Mouse (Mus musculus): ENCODE data around the gene Atp6v1g1. TPM values are rescaled to one million over a fixed set of nuclear protein-coding genes. Genes with fewer than 3 reads are reported as not detected.

Atp6v1g1 gene
- polyA plus RNA-seq, 1 experiment: 41.5 TPM

GRCm38 (mm10) chr4:63559127-63559697, 14.6 kb downstream of the Atp6v1g1 start:
- no peaks in the 10 kb centered on the region for H3K36me3 ChIP-seq (ENCODE audit: control insufficient read depth, insufficient read depth, low read length)
- H3K4me3 ChIP-seq (ENCODE audit: control insufficient read depth, insufficient read depth, low read length): peak overlapping the region; percentile 80
- H3K27me3 ChIP-seq (ENCODE audit: control insufficient read depth, insufficient read depth, low read length): no peaks in the 10 kb centered on the region
- no peak for TF ChIP-seq POLR2A (IDR thresholded peaks at IDR 0.05; ENCODE audit: control insufficient read depth, extremely low read depth, insufficient read depth, low read length, poor library complexity)
- no peak for TF ChIP-seq CTCF (IDR thresholded peaks at IDR 0.05; ENCODE audit: borderline replicate concordance, control insufficient read depth, extremely low read depth, insufficient read depth, low read length, poor library complexity)
- H3K27ac ChIP-seq (ENCODE audit: control insufficient read depth, insufficient read depth, low read length): no peak overlapping the region
- 29% methylated on average over 9 of the region's 9 CpGs for WGBS
- peak; percentile 18 for DNase-seq
- H3K4me1 ChIP-seq (replicated peaks; ENCODE audit: control insufficient read depth, insufficient read depth, low read length): peaks cover 49% of the 10 kb centered on the region

GRCm38 (mm10) chr4:63560079-63560478, 15.5 kb downstream of the Atp6v1g1 start:
- TF ChIP-seq CTCF (IDR thresholded peaks at IDR 0.05; ENCODE audit: borderline replicate concordance, control insufficient read depth, extremely low read depth, insufficient read depth, low read length, poor library complexity) (no peak), POLR2A (IDR thresholded peaks at IDR 0.05; ENCODE audit: control insufficient read depth, extremely low read depth, insufficient read depth, low read length, poor library complexity) (no peak)
- Histone ChIP-seq H3K4me3 (ENCODE audit: control insufficient read depth, insufficient read depth, low read length) (no peak overlapping the region), H3K27me3 (ENCODE audit: control insufficient read depth, insufficient read depth, low read length) (no peaks in the 10 kb centered on the region), H3K36me3 (ENCODE audit: control insufficient read depth, insufficient read depth, low read length) (no peaks in the 10 kb centered on the region), H3K4me1 (replicated peaks; ENCODE audit: control insufficient read depth, insufficient read depth, low read length) (peaks cover 49% of the 10 kb centered on the region), H3K27ac (ENCODE audit: control insufficient read depth, insufficient read depth, low read length) (no peak overlapping the region)
- peak; percentile 44 for DNase-seq
- WGBS: 40% methylated on average over 8 of the region's 8 CpGs

GRCm38 (mm10) chr4:63561861-63562675, 17.5 kb downstream of the Atp6v1g1 start:
- Histone ChIP-seq H3K4me3 (ENCODE audit: control insufficient read depth, insufficient read depth, low read length) (peak overlapping the region; percentile 21; the same call in 1 of the 2 replicates), H3K27me3 (ENCODE audit: control insufficient read depth, insufficient read depth, low read length) (no peaks in the 10 kb centered on the region), H3K4me1 (replicated peaks; ENCODE audit: control insufficient read depth, insufficient read depth, low read length) (peaks cover 44% of the 10 kb centered on the region), H3K27ac (ENCODE audit: control insufficient read depth, insufficient read depth, low read length) (peak overlapping the region; percentile 88), H3K36me3 (ENCODE audit: control insufficient read depth, insufficient read depth, low read length) (no peaks in the 10 kb centered on the region)
- no peak for TF ChIP-seq CTCF (IDR thresholded peaks at IDR 0.05; ENCODE audit: borderline replicate concordance, control insufficient read depth, extremely low read depth, insufficient read depth, low read length, poor library complexity)
- no peak for TF ChIP-seq POLR2A (IDR thresholded peaks at IDR 0.05; ENCODE audit: control insufficient read depth, extremely low read depth, insufficient read depth, low read length, poor library complexity)
- peak; percentile 68 for DNase-seq
- WGBS: 12% methylated on average over 7 of the region's 7 CpGs

GRCm38 (mm10) chr4:63562742-63563141, 18.2 kb downstream of the Atp6v1g1 start:
- WGBS: 72% methylated on average over 4 of the region's 4 CpGs
- peak; percentile 31 for DNase-seq
- Histone ChIP-seq H3K36me3 (ENCODE audit: control insufficient read depth, insufficient read depth, low read length) (no peaks in the 10 kb centered on the region), H3K27ac (ENCODE audit: control insufficient read depth, insufficient read depth, low read length) (peak overlapping the region; percentile 88), H3K4me1 (replicated peaks; ENCODE audit: control insufficient read depth, insufficient read depth, low read length) (peaks cover 37% of the 10 kb centered on the region), H3K27me3 (ENCODE audit: control insufficient read depth, insufficient read depth, low read length) (no peaks in the 10 kb centered on the region), H3K4me3 (ENCODE audit: control insufficient read depth, insufficient read depth, low read length) (no peak overlapping the region)
- TF ChIP-seq CTCF (IDR thresholded peaks at IDR 0.05; ENCODE audit: borderline replicate concordance, control insufficient read depth, extremely low read depth, insufficient read depth, low read length, poor library complexity): no peak
- TF ChIP-seq POLR2A (IDR thresholded peaks at IDR 0.05; ENCODE audit: control insufficient read depth, extremely low read depth, insufficient read depth, low read length, poor library complexity): no peak

- Histone ChIP-seq H3K4me1 (replicated peaks; ENCODE audit: control insufficient read depth, insufficient read depth, low read length) (no peaks in the 10 kb centered on the region), H3K27ac (ENCODE audit: control insufficient read depth, insufficient read depth, low read length) (no peak overlapping the region), H3K36me3 (ENCODE audit: control insufficient read depth, insufficient read depth, low read length) (peaks cover 9% of the 10 kb centered on the region), H3K4me3 (ENCODE audit: control insufficient read depth, insufficient read depth, low read length) (no peak overlapping the region), H3K27me3 (ENCODE audit: control insufficient read depth, insufficient read depth, low read length) (no peaks in the 10 kb centered on the region)
- WGBS: 96% methylated on average over 10 of the region's 10 CpGs
- no peak for DNase-seq
- TF ChIP-seq POLR2A (IDR thresholded peaks at IDR 0.05; ENCODE audit: control insufficient read depth, extremely low read depth, insufficient read depth, low read length, poor library complexity): no peak
- no peak for TF ChIP-seq CTCF (IDR thresholded peaks at IDR 0.05; ENCODE audit: borderline replicate concordance, control insufficient read depth, extremely low read depth, insufficient read depth, low read length, poor library complexity)
Measured at GRCm38 (mm10) chr4:63567712-63568390, 23.3 kb downstream of the Atp6v1g1 start.

- TF ChIP-seq CTCF (IDR thresholded peaks at IDR 0.05; ENCODE audit: borderline replicate concordance, control insufficient read depth, extremely low read depth, insufficient read depth, low read length, poor library complexity) (no peak), POLR2A (IDR thresholded peaks at IDR 0.05; ENCODE audit: control insufficient read depth, extremely low read depth, insufficient read depth, low read length, poor library complexity) (no peak)
- H3K4me3 ChIP-seq (ENCODE audit: control insufficient read depth, insufficient read depth, low read length): no peak overlapping the region
- no peaks in the 10 kb centered on the region for H3K27me3 ChIP-seq (ENCODE audit: control insufficient read depth, insufficient read depth, low read length)
- no peaks in the 10 kb centered on the region for H3K4me1 ChIP-seq (replicated peaks; ENCODE audit: control insufficient read depth, insufficient read depth, low read length)
- peaks cover 9% of the 10 kb centered on the region for H3K36me3 ChIP-seq (ENCODE audit: control insufficient read depth, insufficient read depth, low read length)
- 96% methylated on average over 8 of the region's 8 CpGs for WGBS
- no peak overlapping the region for H3K27ac ChIP-seq (ENCODE audit: control insufficient read depth, insufficient read depth, low read length)
- DNase-seq: no peak
Measured at GRCm38 (mm10) chr4:63569322-63569721, 24.8 kb downstream of the Atp6v1g1 start.

Measured in thymus, adult 2 months (tissue).